Mouse (Mus musculus) kidney, postnatal 4 days (tissue): Measurements from ENCODE around the gene Mid1.
"Not testable (repeated sequence)": the region's sequence is repeated elsewhere in the genome, so short reads cannot be mapped to it uniquely, and the experiment has no call there.

Experiments used
- DNase-seq, 2 experiments: peaks; one replicate each; pipeline ENCODE4 v3.0.0; 2021; ENCODE audit warnings: mixed read lengths in 2 of 2

Gene Mid1

GRCm38 (mm10) chrX:169892100-169892499, 207.1 kb downstream of the Mid1 start:
- DNase-seq: no peak

DNA sequence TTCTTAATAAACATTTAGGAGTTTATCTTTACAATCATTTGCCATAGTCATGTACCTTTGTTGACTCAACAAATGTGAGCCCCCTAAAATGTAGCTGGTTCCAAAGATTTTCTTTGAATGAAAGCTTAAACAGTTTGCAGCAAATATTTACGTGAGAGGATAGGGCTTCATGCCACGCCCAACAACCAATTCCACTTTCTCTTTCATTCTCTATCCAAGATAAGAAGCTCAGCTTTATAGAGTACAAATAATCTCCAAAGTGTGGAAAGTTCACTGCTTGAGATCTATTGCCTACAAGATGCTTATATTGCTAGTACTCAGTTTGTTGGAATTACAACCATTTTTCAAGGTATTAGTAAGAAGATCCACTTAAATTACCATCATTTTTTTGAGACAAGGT, 207.6 kb downstream of the Mid1 start:
- no peak for DNase-seq

DNA sequence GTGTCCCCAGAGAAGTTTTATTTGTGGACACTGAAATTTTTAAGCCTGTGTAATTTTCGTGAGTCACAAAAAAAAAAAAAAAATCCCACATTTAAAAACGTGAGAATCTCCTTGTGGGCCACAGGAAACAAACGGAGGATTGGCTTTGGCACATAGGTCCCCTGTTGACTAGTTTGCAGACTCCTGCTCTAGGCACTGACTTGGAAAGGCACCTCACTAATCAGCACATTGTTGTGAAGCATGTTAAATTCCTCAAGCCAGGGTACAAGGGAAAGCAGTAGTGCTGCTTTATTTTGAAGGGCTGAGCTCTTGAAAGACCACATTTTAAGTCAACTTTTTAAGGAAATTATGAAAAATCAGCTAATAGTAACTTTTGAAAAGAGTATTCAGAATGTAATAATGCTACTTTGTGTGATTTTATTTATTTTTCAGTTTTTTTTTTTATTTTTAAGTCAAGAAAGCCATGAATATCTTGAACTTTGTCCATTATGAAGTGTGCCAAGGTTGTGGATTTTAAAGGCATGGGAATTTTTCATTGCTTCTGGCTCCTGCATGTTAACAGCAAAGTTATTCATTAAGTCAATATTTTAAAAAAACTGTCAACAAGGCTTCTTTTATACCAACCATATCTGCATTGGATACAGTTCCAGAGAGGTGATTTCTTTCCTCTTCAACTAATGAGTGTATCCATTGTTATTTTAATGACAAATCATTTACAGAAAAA, 214.4 kb downstream of the Mid1 start:
- DNase-seq: no peak

DNA sequence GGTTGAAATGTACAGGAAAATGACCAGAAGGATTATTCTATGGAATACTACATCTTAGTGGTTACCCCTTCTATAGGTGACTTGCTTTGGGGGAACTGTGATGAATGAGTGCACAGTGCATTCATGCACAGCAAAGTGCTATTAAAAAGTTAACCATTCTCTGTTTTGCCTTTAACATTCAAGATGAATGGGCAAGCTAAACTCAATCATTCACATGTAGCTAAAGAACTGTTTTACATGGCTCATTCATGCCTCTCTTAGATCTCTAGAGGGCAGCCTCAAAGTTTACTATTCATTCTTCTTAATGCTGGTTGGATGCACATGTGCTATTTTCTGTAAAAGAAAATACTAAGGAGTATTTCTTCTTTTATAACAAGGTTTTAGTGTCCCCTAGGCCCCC, 217.9 kb downstream of the Mid1 start:
- DNase-seq: no peak

DNA sequence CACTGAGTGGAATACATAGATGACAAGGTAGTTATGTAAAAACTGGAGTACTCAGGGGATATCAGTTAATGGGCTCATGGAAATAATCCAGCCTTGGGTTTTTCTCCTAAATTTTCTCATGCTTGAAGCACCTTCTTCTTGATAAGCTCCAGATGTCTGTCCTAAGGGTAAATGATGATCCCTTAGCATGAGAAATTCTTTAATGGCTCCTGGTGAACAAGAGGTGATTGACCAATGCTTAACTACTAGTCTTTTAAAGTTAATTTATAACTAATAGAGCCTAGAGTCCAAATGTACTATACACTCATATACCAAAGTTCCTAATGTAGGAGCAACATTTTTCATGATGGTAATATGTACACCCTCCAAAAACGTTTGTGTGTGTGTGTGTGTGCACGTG, 218.7 kb downstream of the Mid1 start:
- no peak for DNase-seq

DNA sequence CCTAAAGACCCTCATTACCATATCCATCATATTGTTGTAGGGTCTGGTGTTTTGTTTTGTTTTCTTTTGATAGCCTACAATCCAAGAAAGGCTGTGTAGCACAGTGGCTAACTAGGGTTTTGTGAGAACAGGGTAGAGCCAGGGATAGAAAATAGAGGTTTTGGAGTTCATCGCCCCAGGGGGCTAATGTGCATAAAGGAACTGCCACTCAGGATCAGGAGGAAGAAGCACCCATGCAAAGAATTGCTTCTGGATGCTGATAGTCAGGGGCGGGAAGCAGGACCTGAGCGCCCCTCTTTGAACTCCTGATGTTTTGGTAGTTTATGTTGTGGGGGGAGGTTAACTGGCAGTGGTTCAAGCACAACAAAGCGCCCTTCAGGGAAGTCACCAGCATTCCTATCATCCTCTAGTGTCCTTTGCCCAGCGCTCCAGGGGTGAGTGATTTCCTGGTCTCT, 221.1 kb downstream of the Mid1 start:
- peak; percentile 35 to 44 for DNase-seq

DNA sequence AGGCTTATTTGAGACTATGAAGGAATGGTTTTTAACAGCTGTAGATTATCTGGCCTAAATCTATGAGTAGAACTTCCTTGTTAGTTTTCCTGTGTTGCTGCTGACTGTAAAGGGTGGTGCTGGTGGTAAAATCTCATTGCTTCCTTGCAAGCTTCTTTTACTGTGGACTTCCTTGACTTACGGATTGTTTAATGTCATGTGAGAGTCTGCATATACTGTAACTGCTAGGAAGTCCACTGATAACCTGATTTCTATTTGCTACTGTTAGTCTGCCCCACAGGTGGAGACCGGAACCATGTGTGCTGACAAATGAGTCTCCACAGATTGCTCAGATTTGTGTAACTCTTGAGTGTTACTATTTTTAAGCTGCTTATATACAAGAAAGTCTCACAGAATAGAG, 224.9 kb downstream of the Mid1 start:
- DNase-seq: no peak

GRCm38 (mm10) chrX:169915738-169916137, 230.7 kb downstream of the Mid1 start:
- DNase-seq: peak; percentile 15 to 28

- no peak for DNase-seq
Observed at GRCm38 (mm10) chrX:169922541-169922940, 237.5 kb downstream of the Mid1 start.

GRCm38 (mm10) chrX:169923417-169923816, 238.4 kb downstream of the Mid1 start:
- no peak for DNase-seq

DNA sequence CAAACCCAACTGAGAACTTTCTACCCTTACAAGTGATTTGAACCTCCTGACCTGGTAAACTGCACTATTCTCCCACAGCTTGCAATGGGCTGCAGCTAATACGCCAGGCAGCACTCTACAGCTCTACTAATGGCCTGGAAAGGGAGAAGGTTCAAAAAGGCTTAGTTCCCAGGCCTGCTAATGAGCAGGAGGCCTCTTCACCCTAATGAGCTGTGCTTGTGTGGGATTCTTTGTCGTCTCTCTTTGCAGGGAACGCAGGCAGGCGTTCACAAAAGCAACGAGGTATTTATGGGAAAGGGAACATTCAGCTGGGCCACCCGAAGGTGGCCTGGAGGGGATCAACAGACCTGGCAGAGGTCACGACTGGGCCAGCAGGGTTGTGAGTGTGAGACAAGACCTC, 240.6 kb downstream of the Mid1 start:
- DNase-seq: no peak

DNA sequence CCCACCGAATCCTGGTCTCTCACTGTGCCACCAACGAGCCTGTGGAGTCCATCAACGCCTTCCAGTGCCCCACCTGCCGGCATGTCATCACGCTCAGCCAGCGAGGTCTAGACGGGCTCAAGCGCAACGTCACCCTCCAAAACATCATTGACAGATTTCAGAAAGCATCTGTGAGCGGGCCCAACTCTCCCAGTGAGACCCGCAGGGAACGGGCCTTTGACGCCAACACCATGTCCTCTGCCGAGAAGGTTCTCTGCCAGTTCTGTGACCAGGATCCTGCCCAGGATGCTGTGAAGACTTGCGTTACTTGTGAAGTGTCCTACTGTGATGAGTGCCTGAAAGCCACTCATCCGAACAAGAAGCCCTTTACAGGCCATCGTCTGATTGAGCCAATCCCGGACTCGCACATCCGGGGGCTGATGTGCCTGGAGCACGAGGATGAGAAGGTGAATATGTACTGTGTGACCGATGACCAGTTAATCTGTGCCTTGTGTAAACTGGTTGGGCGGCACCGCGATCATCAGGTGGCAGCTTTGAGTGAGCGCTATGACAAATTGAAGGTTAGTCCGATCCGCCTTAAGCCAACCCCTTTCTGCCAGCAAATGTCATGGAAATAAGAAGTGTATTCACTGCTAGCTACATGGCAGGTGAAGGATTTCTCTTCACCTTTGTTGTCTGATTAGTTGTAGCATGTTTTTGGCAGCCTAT, 242.3 kb downstream of the Mid1 start:
- no peak for DNase-seq

DNA sequence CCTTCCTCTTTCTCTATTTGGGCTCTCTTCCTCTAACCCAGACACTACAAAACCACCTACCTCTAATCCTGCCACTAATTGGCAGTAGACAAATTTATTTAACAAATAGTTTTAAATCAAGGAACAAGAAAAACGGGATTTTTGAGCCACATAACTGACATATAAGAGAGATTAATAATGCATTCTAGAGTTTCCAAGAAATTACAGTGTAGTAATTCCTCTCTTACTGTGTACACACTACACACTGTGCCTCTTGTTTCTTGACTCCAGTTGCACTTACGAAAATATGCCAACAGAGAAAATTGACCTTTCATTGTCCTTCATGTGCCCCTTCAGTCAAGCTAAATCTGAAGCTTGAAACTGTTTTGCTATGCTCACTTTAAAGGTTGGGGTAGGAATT, 245.9 kb downstream of the Mid1 start:
- no peak for DNase-seq

GRCm38 (mm10) chrX:169933228-169933627, 248.2 kb downstream of the Mid1 start:
- DNase-seq: no peak

DNA sequence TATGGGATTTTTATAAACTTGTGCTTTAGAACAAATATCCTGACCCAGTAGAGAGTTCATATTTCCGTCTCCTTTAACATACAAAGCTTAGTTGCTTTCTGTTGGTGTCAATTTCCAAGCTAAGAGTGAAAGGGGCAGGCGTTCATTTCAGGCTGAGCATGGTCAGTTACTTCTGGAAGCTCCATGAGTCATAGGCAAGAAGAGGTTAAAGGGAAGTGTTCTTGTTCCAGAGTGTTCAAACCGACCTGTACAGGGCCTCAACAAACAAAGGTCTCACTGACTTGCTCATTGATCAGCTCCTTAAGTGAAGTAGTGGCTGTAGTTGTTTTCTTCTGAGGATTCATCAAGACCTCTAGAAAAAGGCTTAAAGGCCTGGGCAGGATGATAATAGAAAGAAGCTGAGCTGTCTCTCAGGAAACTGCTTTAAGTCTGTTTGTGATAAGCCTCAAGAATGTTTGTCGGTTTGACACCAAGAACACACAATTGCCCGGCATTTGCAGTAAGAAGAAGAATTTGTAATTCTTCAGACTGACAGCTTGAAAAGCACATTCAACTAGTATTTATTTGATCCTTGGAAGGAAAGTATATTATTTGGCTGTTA, 252.2 kb downstream of the Mid1 start:
- no peak for DNase-seq

DNA sequence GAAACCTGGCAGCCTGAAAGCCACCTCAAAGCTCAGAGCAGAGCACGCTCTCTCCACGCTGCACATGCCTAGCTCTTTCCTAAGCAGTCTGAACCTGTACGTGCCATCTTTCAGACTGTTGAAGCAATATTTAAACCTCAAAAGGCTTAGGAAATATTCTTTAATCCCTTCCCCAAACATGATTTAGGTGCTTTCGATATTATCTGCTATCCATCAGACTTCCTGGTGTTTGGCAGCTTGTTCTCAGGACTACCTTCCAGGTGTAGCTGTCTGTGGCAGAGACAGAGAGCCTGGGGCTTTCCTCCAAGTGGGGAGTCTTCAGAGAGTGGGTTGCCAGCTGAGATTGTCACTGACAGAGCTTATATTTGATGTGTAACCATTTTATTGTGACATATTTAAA, 255.5 kb downstream of the Mid1 start:
- DNase-seq: no peak

GRCm38 (mm10) chrX:169950596-169950995, 265.6 kb downstream of the Mid1 start:
- DNase-seq: no peak

GRCm38 (mm10) chrX:169969337-169969736, 284.3 kb downstream of the Mid1 start:
- DNase-seq: no peak

- DNase-seq: not testable (repeated sequence)
Observed at GRCm38 (mm10) chrX:169969765-169970164, 284.8 kb downstream of the Mid1 start.

- DNase-seq: not testable (repeated sequence)
Observed at GRCm38 (mm10) chrX:169970546-169970945, 285.5 kb downstream of the Mid1 start.

GRCm38 (mm10) chrX:169971562-169971961, 286.6 kb downstream of the Mid1 start:
- not testable (repeated sequence) for DNase-seq

- not testable (repeated sequence) for DNase-seq
Observed at GRCm38 (mm10) chrX:169972131-169972530, 287.1 kb downstream of the Mid1 start.

DNA sequence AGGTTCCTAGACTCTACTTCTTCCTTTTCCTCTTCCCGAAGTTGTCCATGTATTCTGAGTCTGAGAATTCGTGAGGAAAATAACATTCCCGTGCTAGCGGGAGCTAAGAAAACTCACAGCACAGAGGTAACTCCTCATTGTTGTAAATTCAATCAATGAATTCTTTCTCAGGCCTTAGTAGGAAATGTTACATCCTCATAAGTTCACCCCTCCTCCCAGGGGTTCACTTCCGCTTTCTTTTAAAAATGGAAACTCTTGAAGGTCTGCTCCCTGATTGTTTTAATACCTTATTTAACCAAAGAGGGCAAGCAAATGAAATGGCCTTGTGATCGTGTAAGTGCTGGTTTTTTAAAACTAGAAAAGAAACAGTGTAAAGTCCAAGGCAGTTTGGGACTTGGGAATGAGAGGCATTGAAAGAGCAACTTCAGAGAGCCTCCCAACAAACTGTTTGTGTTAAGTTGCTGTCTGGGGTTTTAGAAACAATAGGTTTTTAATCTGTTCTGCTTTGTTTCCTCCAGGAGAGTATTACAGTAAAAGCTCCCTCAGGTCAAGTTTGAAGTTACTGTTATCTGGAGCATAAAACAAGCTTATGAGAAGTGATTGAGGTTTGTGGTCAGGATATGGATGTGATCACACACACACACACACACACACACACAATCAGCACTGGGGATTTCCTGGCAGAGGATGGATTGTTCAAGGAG, 287.9 kb downstream of the Mid1 start:
- peak in 1 of 2 experiments; percentile 10 for DNase-seq
